Mouse (Mus musculus): ENCODE measurements around the gene Gje1. TPM values are rescaled to one million over a fixed set of nuclear protein-coding genes. Genes with fewer than 3 reads are reported as not detected.

Gje1 gene
- not detected in 2 replicates for polyA plus RNA-seq (2012; ENCODE audit: insufficient read depth, insufficient read length, missing spikeins)

DNA sequence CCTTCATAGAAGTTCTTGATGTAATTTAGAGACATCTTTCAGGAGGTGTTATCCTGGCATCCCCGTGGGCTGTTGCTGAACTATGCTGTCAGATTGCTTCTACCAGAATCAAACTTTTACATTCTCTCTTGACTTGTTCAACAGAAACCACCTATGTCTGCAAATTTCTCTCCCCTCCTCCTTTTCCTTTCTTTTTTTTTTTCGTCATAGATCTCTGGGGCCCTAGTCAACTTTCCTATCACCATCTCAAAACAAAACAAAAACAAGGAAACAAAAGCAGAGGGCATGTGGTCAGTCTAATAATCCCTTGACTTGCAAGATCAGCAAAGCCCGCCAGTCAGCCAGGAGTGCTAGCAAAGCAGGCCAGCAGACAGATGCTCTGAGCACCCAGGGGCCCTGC lies at the start of gene Gje1:
Gene Gje1 (minus strand): TSS at position 101 of the 400 bp plus-strand sequence.
- no peaks in the 10 kb centered on the region for H3K4me1 ChIP-seq (ENCODE audit: control insufficient read depth, insufficient read depth, insufficient read length, low read length)
- no peak within 1 kb of the TSS for H3K4me3 ChIP-seq (ENCODE audit: insufficient read depth, low read depth, low read length)
- H3K27ac ChIP-seq (replicated peaks; ENCODE audit: low read depth, low read length) = no peak within 1 kb of the TSS

DNA sequence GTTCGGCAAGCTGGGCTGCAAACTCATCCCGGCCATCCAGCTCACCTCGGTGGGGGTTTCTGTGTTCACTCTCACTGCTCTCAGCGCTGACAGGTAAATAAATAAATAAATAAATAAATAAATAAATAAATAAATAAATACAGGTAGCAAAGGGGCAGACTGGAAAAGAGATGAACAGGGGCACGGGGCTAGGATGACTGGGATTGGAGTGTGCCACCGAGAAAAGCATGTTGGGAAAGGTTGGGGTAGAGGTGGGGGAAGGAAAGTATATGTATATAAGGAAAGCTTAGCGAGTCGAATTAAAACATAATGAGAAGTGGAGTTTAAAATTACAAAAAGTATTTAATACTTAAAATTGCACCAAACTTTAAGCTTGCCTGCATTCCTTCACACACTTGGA lies 42.6 kb upstream of the Gje1 start:
- Histone ChIP-seq H3K27ac (replicated peaks; ENCODE audit: low read depth, low read length) (no peak overlapping the region), H3K4me3 (ENCODE audit: insufficient read depth, low read depth, low read length) (no peak overlapping the region), H3K4me1 (ENCODE audit: control insufficient read depth, insufficient read depth, insufficient read length, low read length) (no peaks in the 10 kb centered on the region)

DNA sequence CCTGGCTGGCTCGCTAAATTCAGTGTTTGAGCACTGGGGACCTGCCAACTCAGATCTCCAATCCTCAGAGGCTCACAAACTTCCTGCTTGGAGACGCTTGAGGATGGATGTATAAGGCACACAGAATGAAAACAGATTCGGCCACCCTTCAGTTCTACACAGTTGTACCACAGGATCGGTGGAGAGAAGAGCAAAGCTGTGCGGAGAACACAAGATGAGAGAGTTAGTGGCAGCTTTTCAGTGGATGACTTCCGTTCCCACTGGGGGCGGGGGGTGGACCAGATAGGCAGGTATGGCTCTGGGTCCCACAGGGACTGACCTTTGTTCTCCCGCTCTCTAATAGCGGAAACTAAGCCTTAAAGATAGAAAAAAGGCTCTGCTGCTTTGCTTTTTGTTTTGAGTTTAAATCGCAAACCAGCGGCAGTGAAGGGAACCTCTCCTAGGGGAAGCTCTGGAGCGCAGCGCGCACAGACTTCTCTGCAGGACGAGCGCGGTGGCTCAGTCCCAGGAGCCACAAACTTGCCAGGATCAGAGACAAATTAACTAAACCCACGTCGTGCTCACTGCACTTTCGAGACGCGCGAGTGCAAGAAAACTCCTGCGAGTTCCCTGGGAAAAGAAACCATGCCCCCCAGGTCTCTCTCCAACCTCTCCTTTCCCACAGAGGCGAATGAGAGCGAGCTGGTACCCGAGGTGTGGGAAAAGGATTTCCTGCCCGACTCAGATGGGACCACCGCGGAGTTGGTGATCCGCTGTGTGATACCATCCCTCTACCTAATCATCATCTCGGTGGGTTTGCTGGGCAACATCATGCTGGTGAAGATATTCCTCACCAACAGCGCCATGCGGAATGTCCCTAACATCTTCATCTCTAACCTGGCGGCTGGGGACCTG lies 41.9 kb upstream of the Gje1 start:
- Histone ChIP-seq H3K4me1 (ENCODE audit: control insufficient read depth, insufficient read depth, insufficient read length, low read length) (no peaks in the 10 kb centered on the region), H3K4me3 (ENCODE audit: insufficient read depth, low read depth, low read length) (no peak overlapping the region), H3K27ac (replicated peaks; ENCODE audit: low read depth, low read length) (no peak overlapping the region)

GRCm38 (mm10) chr10:14734285-14734684 lies 16.3 kb upstream of the Gje1 start:
- no peaks in the 10 kb centered on the region for H3K4me1 ChIP-seq (ENCODE audit: control insufficient read depth, insufficient read depth, insufficient read length, low read length)
- H3K27ac ChIP-seq (replicated peaks; ENCODE audit: low read depth, low read length) = no peak overlapping the region
- H3K4me3 ChIP-seq (ENCODE audit: insufficient read depth, low read depth, low read length) = no peak overlapping the region

GRCm38 (mm10) chr10:14725671-14726070 lies 7.7 kb upstream of the Gje1 start:
- Histone ChIP-seq H3K4me3 (ENCODE audit: insufficient read depth, low read depth, low read length) (no peak overlapping the region), H3K27ac (replicated peaks; ENCODE audit: low read depth, low read length) (no peak overlapping the region), H3K4me1 (ENCODE audit: control insufficient read depth, insufficient read depth, insufficient read length, low read length) (no peaks in the 10 kb centered on the region)

DNA sequence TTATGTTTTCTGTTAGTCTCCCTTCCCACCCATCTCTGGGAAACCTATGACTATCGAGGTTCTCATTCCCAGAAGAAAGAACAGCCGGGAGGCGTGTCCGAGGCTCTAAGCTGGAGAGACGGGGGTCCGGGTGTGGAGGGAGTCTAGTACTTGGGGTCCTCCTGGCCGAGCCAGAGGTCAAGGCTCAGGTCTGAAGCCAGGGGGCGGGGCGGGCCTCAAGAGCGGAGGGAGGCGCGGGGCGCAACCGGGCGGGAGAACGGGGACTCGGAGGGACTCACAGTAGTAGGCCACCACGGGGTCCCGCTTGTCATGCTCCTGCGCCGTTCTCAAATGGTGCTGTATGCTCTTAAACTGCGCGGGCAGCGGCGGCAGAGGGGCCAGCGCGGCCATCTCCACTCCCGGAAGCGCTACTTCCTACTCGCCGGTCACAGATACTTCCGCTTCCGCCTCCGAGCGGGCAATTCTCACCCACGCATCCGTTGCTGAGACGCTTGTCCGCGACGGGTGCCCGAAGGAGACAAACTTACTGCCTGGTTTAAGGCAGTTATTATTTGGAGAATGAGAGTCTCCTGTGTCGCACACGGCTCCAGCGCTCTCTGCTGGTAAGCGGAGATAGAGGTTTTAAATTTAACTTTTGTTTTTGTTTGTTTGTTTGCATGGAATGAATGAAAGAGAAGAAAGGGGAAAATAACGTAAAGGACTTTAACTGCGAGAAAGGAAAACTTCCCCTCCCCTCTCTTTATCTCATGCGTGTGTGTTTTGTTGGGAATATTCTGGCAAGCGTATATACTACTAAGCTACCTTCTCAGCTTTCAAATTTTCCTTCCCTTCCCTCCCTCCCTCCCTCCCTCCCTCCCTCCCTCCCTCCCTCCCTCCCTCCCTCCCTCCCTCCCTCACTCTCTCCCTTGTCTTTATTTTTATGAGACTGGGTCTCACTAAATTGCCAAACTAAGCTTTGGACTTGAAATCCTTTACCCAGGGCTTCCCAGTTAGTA lies 12.6 kb downstream of the Gje1 start, which contains the start of the genes Vta1 and Nmbr:
Gene Vta1 (minus strand): TSS at position 489 of the 995 bp plus-strand sequence.
Gene Nmbr (plus strand): TSS at position 520 of the 995 bp plus-strand sequence.
- Histone ChIP-seq H3K27ac (replicated peaks; ENCODE audit: low read depth, low read length) (peak within 1 kb of the TSS; percentile 70), H3K4me1 (ENCODE audit: control insufficient read depth, insufficient read depth, insufficient read length, low read length) (0 out of 2 replicates have a peak, but pooled peaks cover 5% of the 10 kb centered on the region), H3K4me3 (ENCODE audit: insufficient read depth, low read depth, low read length) (peak within 1 kb of the TSS; percentile 83)

- Histone ChIP-seq H3K27ac (replicated peaks; ENCODE audit: low read depth, low read length) (no peak overlapping the region), H3K4me3 (ENCODE audit: insufficient read depth, low read depth, low read length) (peak overlapping the region; percentile 22; the same call in 1 of the 2 replicates), H3K4me1 (ENCODE audit: control insufficient read depth, insufficient read depth, insufficient read length, low read length) (0 out of 2 replicates have a peak, but pooled peaks cover 5% of the 10 kb centered on the region)
These were observed 14.1 kb downstream of the Gje1 start for GRCm38 (mm10) chr10:14703830-14704420.

DNA sequence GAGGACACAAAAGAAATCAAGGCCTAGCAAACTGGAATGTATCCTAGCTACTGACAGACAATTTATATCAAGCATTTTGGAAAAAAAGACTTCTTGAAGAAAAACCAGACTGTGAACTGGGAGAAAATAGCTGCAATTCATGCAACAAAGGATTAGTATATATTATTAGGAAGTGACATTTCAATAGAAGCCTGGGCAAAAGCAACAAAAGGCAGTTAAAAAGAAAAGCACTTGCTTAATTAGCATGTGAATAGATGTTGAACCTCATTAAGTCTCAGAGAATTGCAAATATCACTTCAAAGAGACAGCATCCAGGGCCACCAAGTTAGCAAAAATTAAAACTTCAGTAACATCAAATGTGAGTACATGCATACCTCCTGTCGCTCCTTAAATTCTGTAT lies 14.8 kb downstream of the Gje1 start:
- H3K4me1 ChIP-seq (ENCODE audit: control insufficient read depth, insufficient read depth, insufficient read length, low read length) = 0 out of 2 replicates have a peak, but pooled peaks cover 5% of the 10 kb centered on the region
- no peak overlapping the region for H3K4me3 ChIP-seq (ENCODE audit: insufficient read depth, low read depth, low read length)
- no peak overlapping the region for H3K27ac ChIP-seq (replicated peaks; ENCODE audit: low read depth, low read length)

- Histone ChIP-seq H3K4me1 (ENCODE audit: control insufficient read depth, insufficient read depth, insufficient read length, low read length) (peaks cover 3% of the 10 kb centered on the region), H3K27ac (replicated peaks; ENCODE audit: low read depth, low read length) (no peak overlapping the region), H3K4me3 (ENCODE audit: insufficient read depth, low read depth, low read length) (no peak overlapping the region)
These were observed 27.7 kb downstream of the Gje1 start for GRCm38 (mm10) chr10:14690349-14690748.

DNA sequence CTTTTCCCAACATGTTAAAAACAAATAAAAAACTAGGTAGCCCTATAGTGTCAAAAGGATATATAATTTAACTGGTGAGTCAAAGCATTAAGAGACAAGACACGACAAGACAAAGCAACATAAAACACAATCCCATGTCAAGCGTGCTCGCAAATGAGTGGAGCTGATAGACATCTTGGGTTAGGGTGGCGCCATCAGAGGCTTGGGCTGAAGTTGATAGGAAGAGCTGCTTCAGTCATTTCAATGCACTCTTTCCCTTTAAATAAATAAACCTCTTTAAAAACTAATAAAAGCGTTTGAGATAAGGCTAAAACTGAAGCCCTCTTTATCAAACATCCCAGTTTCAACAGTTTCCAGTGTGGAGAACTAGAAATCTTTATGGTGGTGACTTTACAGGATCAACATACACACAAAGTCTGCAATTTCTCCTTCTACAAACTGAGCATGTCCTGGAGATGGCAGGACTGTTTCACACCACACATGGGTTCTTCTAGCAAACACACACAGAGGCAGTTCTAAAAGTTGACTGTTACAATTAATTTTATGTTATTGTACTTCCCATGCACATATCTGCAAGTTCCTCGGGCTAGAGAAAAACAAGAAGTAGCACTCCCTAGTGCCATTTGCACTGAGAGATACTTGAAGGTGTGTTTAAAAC lies 29.1 kb downstream of the Gje1 start:
- peaks cover 3% of the 10 kb centered on the region for H3K4me1 ChIP-seq (ENCODE audit: control insufficient read depth, insufficient read depth, insufficient read length, low read length)
- no peak overlapping the region for H3K27ac ChIP-seq (replicated peaks; ENCODE audit: low read depth, low read length)
- no peak overlapping the region for H3K4me3 ChIP-seq (ENCODE audit: insufficient read depth, low read depth, low read length)

DNA sequence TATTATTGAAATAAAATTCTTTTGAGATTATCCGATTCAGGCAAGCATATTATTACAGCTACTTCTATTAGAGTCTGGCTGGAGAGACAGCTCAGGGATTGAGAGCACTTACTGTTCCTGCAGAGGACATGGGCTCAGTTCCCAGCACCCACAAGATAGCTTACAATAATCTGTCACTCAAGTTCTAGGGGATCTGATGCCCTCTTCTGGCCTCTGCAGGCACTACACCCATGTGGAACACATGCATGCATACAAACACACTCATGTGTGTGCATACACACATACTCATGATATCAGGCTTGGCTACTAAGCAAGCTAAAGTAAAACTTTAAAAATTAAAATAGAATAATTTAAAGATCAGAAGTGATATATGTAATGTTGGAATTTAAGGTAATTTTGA lies 32.4 kb downstream of the Gje1 start:
- no peaks in the 10 kb centered on the region for H3K4me1 ChIP-seq (ENCODE audit: control insufficient read depth, insufficient read depth, insufficient read length, low read length)
- no peak overlapping the region for H3K4me3 ChIP-seq (ENCODE audit: insufficient read depth, low read depth, low read length)
- no peak overlapping the region for H3K27ac ChIP-seq (replicated peaks; ENCODE audit: low read depth, low read length)

- Histone ChIP-seq H3K4me1 (ENCODE audit: control insufficient read depth, insufficient read depth, insufficient read length, low read length) (no peaks in the 10 kb centered on the region; the same call in 1 of the 2 replicates), H3K27ac (replicated peaks; ENCODE audit: low read depth, low read length) (no peak overlapping the region), H3K4me3 (ENCODE audit: insufficient read depth, low read depth, low read length) (no peak overlapping the region)
These were observed 51.9 kb downstream of the Gje1 start for GRCm38 (mm10) chr10:14666147-14666546.
